ENCODE assay signal across 10 mouse cellular contexts in the genomic region with DNA sequence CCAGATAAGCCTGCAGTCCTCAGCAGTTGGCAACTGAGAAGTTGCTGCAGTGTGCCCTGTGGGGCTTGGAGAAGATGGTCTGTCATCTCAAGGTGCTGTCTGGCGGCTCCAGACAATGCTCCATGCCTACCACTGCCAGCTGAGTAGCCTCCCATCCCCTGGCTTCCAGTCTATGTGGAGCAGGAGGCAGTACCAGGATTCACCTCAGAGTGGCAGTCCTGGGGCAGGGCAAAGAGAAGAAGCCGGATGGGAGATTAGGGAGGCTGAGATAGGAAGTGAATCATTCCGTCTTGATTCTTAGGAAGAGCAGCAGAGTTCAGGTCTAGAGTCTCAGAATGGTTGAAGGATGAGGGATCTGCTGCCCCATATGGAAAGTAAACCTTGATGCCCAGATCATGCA.
DNase-seq lines count a peak whose midpoint lies in the region; ATAC-seq and TF ChIP-seq lines count a peak whose summit lies in the region.
"Had no signal": no experiment of that assay in that cellular context is flagged by ENCODE, and none has a peak within 500 bp of the region (broad histone marks: within the 10 kb centered on the region; RNA-seq: fewer than 3 reads in every experiment).

No protein-coding gene starts in this region.

- 26% methylated on average over 3 of the region's 3 CpGs for WGBS in heart, postnatal 0 days
- WGBS in liver, adult 2 months: 46% methylated on average over 3 of the region's 3 CpGs

- no peak overlapping the region for H3K4me3 ChIP-seq in heart, postnatal 0 days (ENCODE audit: low read depth, low read length)
- no peak overlapping the region for H3K4me3 ChIP-seq in liver, adult 2 months (ENCODE audit: insufficient read depth, low read depth, low read length)
- H3K4me3 ChIP-seq: hindbrain, embryonic 10.5 days; myocyte had no signal

- H3K27me3 ChIP-seq in heart, postnatal 0 days (ENCODE audit: control insufficient read depth, insufficient read depth, low read length): no peaks in the 10 kb centered on the region; the same call in 1 of the 2 replicates
- H3K27me3 ChIP-seq in liver, adult 2 months (ENCODE audit: control insufficient read depth, insufficient read depth, low read length): no peaks in the 10 kb centered on the region

- DNase-seq in heart, postnatal 0 days (ENCODE audit: low spot score): no peak
- no peak for DNase-seq in heart, postnatal 25 days (ENCODE audit: low spot score)
- no peak for DNase-seq in liver, adult 2 months (ENCODE audit: extremely low read depth, low read depth, low spot score)
- DNase-seq in liver: no peak
- DNase-seq in adrenal gland, postnatal 25 days: peak; percentile 7
- DNase-seq in lung, postnatal 36 days: peak; percentile 21
- DNase-seq in ovary, adult 18-20 months (ENCODE audit: low spot score): no peak

- no peak for TF ChIP-seq EP300 in heart, postnatal 0 days (IDR thresholded peaks at IDR 0.05; ENCODE audit: low read depth)

- TF ChIP-seq POLR2A in liver, adult 2 months (IDR thresholded peaks at IDR 0.05; ENCODE audit: extremely low read depth, insufficient read depth, low read length): no peak

- H3K9me3 ChIP-seq in heart, postnatal 0 days (replicated peaks; ENCODE audit: control insufficient read depth, low read length): no peaks in the 10 kb centered on the region
- H3K9me3 ChIP-seq: hindbrain, embryonic 10.5 days had no signal

- H3K9ac ChIP-seq in heart, postnatal 0 days (replicated peaks; ENCODE audit: low read depth, low read length): no peak overlapping the region
- no peak overlapping the region for H3K9ac ChIP-seq in liver, adult 2 months (ENCODE audit: low read depth, low read length)

- no peak for ATAC-seq in heart, postnatal 0 days (ENCODE audit: insufficient read depth, low read depth)
- ATAC-seq in erythroblast, adult 5-6 weeks (replicated peaks; ENCODE audit: low FRiP score, poor library complexity, severe bottlenecking): no peak

- no peaks in the 10 kb centered on the region for H3K36me3 ChIP-seq in heart, postnatal 0 days (replicated peaks; ENCODE audit: control insufficient read depth, insufficient read depth, low read length)
- no peaks in the 10 kb centered on the region for H3K36me3 ChIP-seq in liver, adult 2 months (ENCODE audit: control insufficient read depth, insufficient read depth, low read length)
- H3K36me3 ChIP-seq: hindbrain, embryonic 10.5 days had no signal

- no peak overlapping the region for H3K4me2 ChIP-seq in heart, postnatal 0 days (ENCODE audit: low read depth, low read length)

- H3K79me2 ChIP-seq in liver, adult 2 months (ENCODE audit: control insufficient read depth, insufficient read depth, low read length): no peaks in the 10 kb centered on the region

- H3K27ac ChIP-seq in heart, postnatal 0 days (ENCODE audit: low read depth): no peak overlapping the region
- H3K27ac ChIP-seq in liver, adult 2 months (replicated peaks; ENCODE audit: insufficient read depth, low read depth, low read length): no peak overlapping the region
- H3K27ac ChIP-seq: hindbrain, embryonic 10.5 days had no signal

- intact Hi-C loops in heart, postnatal 25 days (cut with DNase I): no loop called here

- no peaks in the 10 kb centered on the region for H3K4me1 ChIP-seq in heart, postnatal 0 days (ENCODE audit: control insufficient read depth, insufficient read depth)
- no peaks in the 10 kb centered on the region for H3K4me1 ChIP-seq in liver, adult 2 months (ENCODE audit: control insufficient read depth, insufficient read depth, low read length)

- TF ChIP-seq CTCF in heart, postnatal 0 days (IDR thresholded peaks at IDR 0.05; ENCODE audit: low read depth): peak; percentile 48
- TF ChIP-seq CTCF in liver, adult 2 months (IDR thresholded peaks at IDR 0.05; ENCODE audit: low read depth, low read length): peak; percentile 35

Comparison
In these comparisons a context has a peak if more than half of its experiments do, and no peak if none do; other contexts are left out.
1. DNase-seq: peak in adrenal gland, postnatal 25 days (single experiment) and lung, postnatal 36 days (single experiment); none in heart, postnatal 0 days (single experiment), heart, postnatal 25 days (single experiment), liver, adult 2 months (single experiment), liver (single experiment) and ovary, adult 18-20 months (single experiment).